Comparison of ENCODE assay signal across 8 mouse cellular contexts in the genomic region with DNA sequence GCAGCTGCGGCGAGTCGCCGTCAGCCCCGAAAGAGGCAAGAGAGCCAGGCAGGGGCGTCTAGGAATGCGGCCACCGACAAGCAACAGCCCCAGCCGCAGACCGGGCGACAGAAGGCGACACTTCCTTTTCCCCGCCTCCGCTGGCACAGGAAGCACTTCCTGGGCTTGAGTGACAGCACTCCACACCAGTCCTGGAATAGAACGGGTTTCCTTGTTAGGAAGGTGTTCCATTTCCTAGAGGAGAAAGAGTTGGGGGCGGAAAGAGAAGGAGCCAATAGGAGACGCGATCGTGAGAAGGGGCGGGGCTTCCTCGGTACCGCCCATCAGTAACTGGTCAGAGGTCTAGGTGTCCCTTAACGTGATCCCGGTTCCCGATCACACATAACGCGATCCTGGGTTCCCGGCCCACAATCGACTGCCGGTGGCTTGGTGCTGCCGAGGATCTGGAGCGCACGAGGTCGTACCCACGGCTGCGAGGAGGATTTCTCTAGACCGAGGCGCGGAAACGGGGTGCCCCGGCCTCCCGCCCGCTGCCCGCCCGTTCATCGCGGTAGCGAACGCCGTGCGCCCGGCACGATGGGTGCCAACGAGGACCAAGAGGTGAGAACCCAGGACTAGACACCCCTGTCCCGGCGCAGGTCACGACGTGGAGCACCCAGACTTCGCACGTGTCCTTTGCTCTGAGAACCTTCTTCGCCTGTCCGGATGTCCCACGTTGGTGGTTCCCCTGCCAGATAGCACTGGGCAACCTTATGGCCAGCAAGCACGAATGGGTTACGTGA. TPM values are rescaled to one million over a fixed set of nuclear protein-coding genes. Genes with fewer than 3 reads are reported as not detected.
DNase-seq lines count a peak whose midpoint lies in the region; ATAC-seq lines count a peak whose summit lies in the region.

A gene (minus strand): TSS at position 127 of the 782 bp plus-strand sequence.
A gene (plus strand): TSS at position 321 of the 782 bp plus-strand sequence.

- ATAC-seq in heart, embryonic 13.5 days (ENCODE audit: extremely low read depth, insufficient number of reproducible peaks, low FRiP score, low TSS enrichment): peak; percentile 99
- peak; percentile 99 for ATAC-seq in liver, embryonic 12.5 days
- peak; percentile 100 for ATAC-seq in stomach, embryonic 15.5 days (ENCODE audit: insufficient read depth, low FRiP score, low read depth)

- H3K27ac ChIP-seq in brown adipose tissue, adult 24 weeks (replicated peaks; ENCODE audit: low read depth, low read length): peak within 1 kb of the TSS; percentile 64
- peak within 1 kb of the TSS; percentile 90 for H3K27ac ChIP-seq in heart, embryonic 13.5 days (replicated peaks)
- peak within 1 kb of the TSS; percentile 86 for H3K27ac ChIP-seq in liver, embryonic 12.5 days
- peak within 1 kb of the TSS; percentile 70 for H3K27ac ChIP-seq in stomach, embryonic 15.5 days

- no peaks in the 10 kb centered on the region for H3K9me3 ChIP-seq in heart, embryonic 13.5 days
- H3K9me3 ChIP-seq in liver, embryonic 12.5 days (replicated peaks): no peaks in the 10 kb centered on the region
- no peaks in the 10 kb centered on the region for H3K9me3 ChIP-seq in stomach, embryonic 15.5 days

- WGBS in heart, embryonic 13.5 days: under 1% methylated on average over 65 of the region's 65 CpGs
- WGBS in liver, embryonic 12.5 days (ENCODE audit: insufficient replicate concordance): under 1% methylated on average over 64 of the region's 65 CpGs
- under 1% methylated on average over 60 of the region's 65 CpGs for WGBS in stomach, embryonic 15.5 days

- H3K27me3 ChIP-seq in heart, embryonic 13.5 days (replicated peaks): no peaks in the 10 kb centered on the region
- H3K27me3 ChIP-seq in liver, embryonic 12.5 days (replicated peaks): no peaks in the 10 kb centered on the region
- H3K27me3 ChIP-seq in stomach, embryonic 15.5 days (replicated peaks): no peaks in the 10 kb centered on the region

- peak within 1 kb of the TSS; percentile 83 for H3K4me3 ChIP-seq in brown adipose tissue, adult 24 weeks (ENCODE audit: insufficient read depth, low read depth, low read length)
- peak within 1 kb of the TSS; percentile 92 for H3K4me3 ChIP-seq in heart, embryonic 13.5 days
- H3K4me3 ChIP-seq in liver, embryonic 12.5 days: peak within 1 kb of the TSS; percentile 96
- H3K4me3 ChIP-seq in stomach, embryonic 15.5 days (replicated peaks): peak within 1 kb of the TSS; percentile 80

- H3K9ac ChIP-seq in heart, embryonic 13.5 days: peak within 1 kb of the TSS; percentile 95
- H3K9ac ChIP-seq in liver, embryonic 12.5 days: peak within 1 kb of the TSS; percentile 91
- H3K9ac ChIP-seq in stomach, embryonic 15.5 days: peak within 1 kb of the TSS; percentile 85

- peak; percentile 96 for DNase-seq in CD4-positive, CD25-positive, alpha-beta regulatory T cell, adult 2 months (ENCODE audit: low read depth, low spot score)
- DNase-seq in fat pad, adult 2 months (ENCODE audit: extremely low read depth, low read depth, low spot score): peak; percentile 89
- peak; percentile 97 for DNase-seq in kidney, postnatal 10 days
- DNase-seq in natural killer cell, adult 2 months (ENCODE audit: low spot score in 2 of 2): peak; percentile 92 to 93

- no peaks in the 10 kb centered on the region for H3K4me1 ChIP-seq in brown adipose tissue, adult 24 weeks (ENCODE audit: control insufficient read depth, insufficient read depth, insufficient read length, low read length)
- H3K4me1 ChIP-seq in heart, embryonic 13.5 days: peaks cover 30% of the 10 kb centered on the region
- H3K4me1 ChIP-seq in liver, embryonic 12.5 days: peaks cover 29% of the 10 kb centered on the region
- H3K4me1 ChIP-seq in stomach, embryonic 15.5 days: peaks cover 12% of the 10 kb centered on the region; the same call in 1 of the 2 replicates

- peak within 1 kb of the TSS; percentile 92 for H3K4me2 ChIP-seq in heart, embryonic 13.5 days
- H3K4me2 ChIP-seq in liver, embryonic 12.5 days: peak within 1 kb of the TSS; percentile 90
- H3K4me2 ChIP-seq in stomach, embryonic 15.5 days: peak within 1 kb of the TSS; percentile 71

- peaks cover 39% of the 10 kb centered on the region for H3K36me3 ChIP-seq in heart, embryonic 13.5 days
- H3K36me3 ChIP-seq in liver, embryonic 12.5 days: peaks cover 37% of the 10 kb centered on the region
- peaks cover 8% of the 10 kb centered on the region for H3K36me3 ChIP-seq in stomach, embryonic 15.5 days

RNA-seq across cellular contexts. Expression of the first gene that starts in this region (rescaled TPM):
- 12.4 and 12.6 TPM in 2 replicates for polyA plus RNA-seq in brown adipose tissue, adult 24 weeks (2012; ENCODE audit: insufficient read depth, insufficient read length, missing spikeins)
- 18.1 and 19.1 TPM in 2 replicates for polyA plus RNA-seq in heart, embryonic 13.5 days (2015; fragmentation: Nextera tagmentation; extraction: Ambion mirVana)
- polyA plus RNA-seq in liver, embryonic 12.5 days (2016; fragmentation: Nextera tagmentation; extraction: Ambion mirVana): 22.6 and 23.9 TPM in 2 replicates
- 26.0 and 27.1 TPM in 2 replicates for polyA plus RNA-seq in stomach, embryonic 15.5 days (2015; fragmentation: Nextera tagmentation; extraction: Ambion mirVana)

RNA-seq across cellular contexts. Expression of the second gene that starts in this region (rescaled TPM):
- polyA plus RNA-seq in brown adipose tissue, adult 24 weeks (2012; ENCODE audit: insufficient read depth, insufficient read length, missing spikeins): 23.0 and 29.1 TPM in 2 replicates
- 28.0 and 39.7 TPM in 2 replicates for polyA plus RNA-seq in heart, embryonic 13.5 days (2015; fragmentation: Nextera tagmentation; extraction: Ambion mirVana)
- polyA plus RNA-seq in liver, embryonic 12.5 days (2016; fragmentation: Nextera tagmentation; extraction: Ambion mirVana): 35.0 and 36.3 TPM in 2 replicates
- 35.4 and 40.0 TPM in 2 replicates for polyA plus RNA-seq in stomach, embryonic 15.5 days (2015; fragmentation: Nextera tagmentation; extraction: Ambion mirVana)

Comparison
In these comparisons a context has a peak if more than half of its experiments do, and no peak if none do; other contexts are left out.
1. Peak in every context shown above with its lines: DNase-seq, ATAC-seq, H3K4me3 ChIP-seq and H3K27ac ChIP-seq.